Mouse (Mus musculus) adrenal gland, adult 18-20 months (tissue): ENCODE measurements around the gene Cdh1. TPM values are rescaled to one million over a fixed set of nuclear protein-coding genes. Genes with fewer than 3 reads are reported as not detected.

Experiments used
- DNase-seq, 2 experiments: peaks; one replicate each; pipeline ENCODE4 v3.0.0; 2021 to 2022; ENCODE audit warnings: low spot score in 2 of 2
- total RNA-seq, 2 experiments: library from RNA; stranded (reverse); gene quantifications; 1 replicate in 1 of 2; 2 replicates in 1 of 2; pipeline ENCODE4 v1.2.3; 2021

Gene Cdh1
- total RNA-seq, 2 experiments from 2014 or later = 0.16 to 0.27 TPM

- no peak for DNase-seq
Measured at GRCm38 (mm10) chr8:106619549-106620245, 16.5 kb downstream of the Cdh1 start.

DNA sequence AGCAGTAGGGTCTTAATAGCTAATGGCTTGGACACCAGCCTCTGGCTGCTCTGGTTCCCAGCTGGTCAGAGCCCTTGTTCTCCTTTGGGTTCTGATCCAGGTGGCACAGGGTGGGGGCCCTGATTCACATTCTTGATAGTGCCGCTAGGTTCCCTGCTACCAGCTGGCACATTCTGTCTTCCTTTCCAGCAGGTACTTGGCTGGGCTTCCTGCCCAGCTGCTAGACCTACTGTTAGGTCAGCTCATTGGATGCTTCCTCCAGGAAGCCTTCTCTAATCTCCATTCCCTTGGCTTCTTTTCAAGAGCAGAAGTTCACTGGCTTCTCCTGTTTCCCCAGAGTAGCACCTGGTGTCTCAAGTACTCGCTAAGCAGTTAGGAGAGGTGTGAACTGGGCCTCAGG is 17.3 kb downstream of the Cdh1 start:
- no peak for DNase-seq

- no peak for DNase-seq
Measured at GRCm38 (mm10) chr8:106623016-106623415, 19.9 kb downstream of the Cdh1 start.

DNA sequence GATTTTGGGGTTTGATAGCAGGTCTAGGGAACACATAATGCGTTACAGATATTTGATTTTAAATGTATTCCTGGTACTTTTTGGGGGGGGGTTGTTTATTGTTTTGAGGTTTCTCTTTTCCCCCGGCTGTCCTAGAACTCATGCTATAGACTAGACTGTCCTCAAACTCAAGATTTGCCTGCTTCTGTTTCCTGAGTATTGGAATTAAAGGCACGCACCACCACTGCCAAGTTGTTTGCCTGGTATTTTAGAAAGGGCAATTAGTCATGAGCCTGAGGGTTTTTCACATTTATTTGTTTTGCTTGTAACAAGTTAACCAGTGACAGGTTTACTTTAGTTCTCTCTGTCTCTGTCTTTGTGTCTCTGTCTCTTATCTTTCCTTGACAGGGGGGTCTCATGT is 20.3 kb downstream of the Cdh1 start:
- no peak for DNase-seq

- no peak for DNase-seq
Measured at GRCm38 (mm10) chr8:106623954-106624353, 20.8 kb downstream of the Cdh1 start.

DNA sequence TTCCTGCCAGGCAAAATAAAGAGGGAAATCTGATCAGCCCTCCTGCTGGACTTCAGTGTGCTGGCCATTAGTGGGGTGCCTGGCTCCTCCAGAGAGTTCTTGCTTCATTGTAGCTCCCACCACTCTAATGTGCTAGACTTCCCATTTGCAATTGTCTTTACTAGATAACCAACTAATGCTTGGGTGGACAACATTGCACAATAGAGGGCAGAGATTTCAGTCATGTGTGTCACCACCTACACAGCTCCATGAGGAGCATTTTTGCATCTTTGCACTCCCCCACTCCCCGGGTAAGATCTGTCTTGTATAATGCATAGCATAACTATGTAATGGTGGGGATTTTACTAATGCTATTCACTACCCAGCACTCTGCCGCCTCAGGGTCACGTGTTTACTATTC is 21.6 kb downstream of the Cdh1 start:
- no peak for DNase-seq

DNA sequence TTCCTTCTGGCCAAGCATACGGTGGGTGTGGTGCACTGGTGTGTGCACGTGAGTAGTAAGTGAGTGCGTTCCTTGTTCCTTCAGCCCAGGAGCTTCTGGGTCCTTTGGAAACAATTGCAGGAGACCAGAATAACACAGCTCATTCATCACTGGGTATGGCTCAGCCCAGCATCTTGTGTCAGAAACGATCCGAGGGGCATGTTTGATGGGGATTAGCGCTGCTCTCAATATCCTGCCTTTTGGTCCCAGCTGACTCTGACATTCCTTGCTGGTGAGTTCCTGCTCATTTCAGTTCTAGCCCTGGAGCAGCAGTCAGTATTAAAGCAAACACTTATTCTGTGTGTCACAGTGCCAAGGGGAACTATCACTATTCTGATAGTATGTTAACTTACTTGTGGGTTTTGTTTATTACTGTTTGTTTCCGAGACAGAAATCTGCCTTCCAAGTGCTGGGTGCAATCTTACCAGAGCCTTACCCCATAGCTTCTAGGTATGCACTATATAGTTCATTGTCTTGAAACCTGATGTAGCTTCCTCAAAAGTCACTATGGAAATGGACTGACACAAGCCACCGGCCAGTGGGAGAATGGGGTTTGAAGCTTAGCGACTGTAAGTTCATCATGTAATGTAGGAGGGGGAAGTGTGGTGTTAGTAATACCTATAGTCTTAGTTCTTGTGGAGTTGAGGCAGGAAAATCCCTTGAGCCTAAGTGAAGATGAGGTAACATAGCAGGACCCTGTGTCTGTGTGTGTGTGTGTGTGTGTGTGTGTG is 23.1 kb downstream of the Cdh1 start:
- DNase-seq = no peak

- no peak for DNase-seq
Measured at GRCm38 (mm10) chr8:106628291-106628964, 25.3 kb downstream of the Cdh1 start.

- DNase-seq = no peak
Measured at GRCm38 (mm10) chr8:106629456-106629855, 26.3 kb downstream of the Cdh1 start.

GRCm38 (mm10) chr8:106631904-106632303 is 28.8 kb downstream of the Cdh1 start:
- DNase-seq = no peak

- DNase-seq = no peak
Measured at GRCm38 (mm10) chr8:106632650-106633049, 29.5 kb downstream of the Cdh1 start.

DNA sequence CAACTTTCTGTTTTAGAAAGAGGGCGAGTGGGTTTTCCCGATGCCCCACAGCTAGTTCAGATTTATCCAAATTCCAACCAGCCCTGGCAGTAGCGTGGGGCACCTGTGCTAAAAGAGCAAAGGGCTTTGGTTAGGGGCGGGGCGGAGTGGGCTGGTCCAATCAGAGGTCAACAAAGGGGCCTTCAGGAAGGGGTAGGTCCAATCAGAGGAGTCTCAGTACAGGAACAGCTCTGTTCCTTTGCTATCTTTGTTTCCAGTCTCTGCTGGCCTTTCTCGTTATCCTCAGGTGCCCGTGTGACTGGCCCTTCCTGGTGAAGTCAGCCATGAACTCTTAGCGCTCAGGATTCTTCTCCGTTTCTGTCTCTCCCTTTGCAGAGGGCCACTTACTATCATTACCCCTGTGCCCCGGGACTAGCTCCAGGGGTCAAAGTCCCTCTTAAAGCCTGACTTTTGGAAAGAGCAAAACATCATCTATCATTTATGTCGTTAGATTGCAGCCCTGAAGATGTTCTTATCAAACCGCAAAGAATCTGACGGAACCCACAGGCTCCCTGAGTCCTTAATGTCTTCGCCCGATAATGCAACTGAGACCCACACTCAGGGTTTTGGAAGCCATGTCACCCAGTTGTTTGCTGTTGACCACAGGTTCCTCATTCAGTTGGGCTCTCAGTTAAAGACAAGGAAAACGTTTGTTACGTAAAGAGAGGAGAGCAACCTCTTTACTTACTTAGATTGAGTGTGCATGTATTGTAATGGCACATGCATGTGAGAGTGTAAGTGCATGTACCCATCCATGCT is 30.4 kb downstream of the Cdh1 start:
- DNase-seq = no peak

GRCm38 (mm10) chr8:106635284-106635683 is 32.1 kb downstream of the Cdh1 start:
- no peak for DNase-seq

GRCm38 (mm10) chr8:106637446-106637845 is 34.3 kb downstream of the Cdh1 start:
- DNase-seq = no peak

- no peak for DNase-seq
Measured at GRCm38 (mm10) chr8:106638768-106639295, 35.7 kb downstream of the Cdh1 start.

- no peak for DNase-seq
Measured at GRCm38 (mm10) chr8:106640212-106640611, 37.1 kb downstream of the Cdh1 start.

DNA sequence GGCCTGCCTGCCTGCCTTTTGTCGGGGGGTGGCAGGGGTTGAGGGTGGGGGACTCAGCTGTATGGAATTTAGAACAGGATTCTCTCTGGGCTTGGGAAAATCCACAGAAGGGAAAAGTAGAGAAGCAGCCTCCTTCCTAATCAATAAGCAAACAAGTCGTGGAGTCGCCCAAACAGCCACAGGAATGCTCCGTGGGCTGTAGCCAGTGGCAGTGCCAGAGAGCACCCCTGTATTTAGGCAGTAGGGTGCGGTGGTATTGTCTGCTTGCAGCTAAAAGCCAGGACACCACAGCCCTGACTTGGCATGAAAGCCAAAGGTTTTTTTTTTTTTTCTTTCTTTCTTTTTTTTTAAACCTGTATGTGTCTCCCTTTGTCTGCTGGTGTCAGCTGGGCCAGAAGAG is 37.8 kb downstream of the Cdh1 start:
- DNase-seq = no peak

DNA sequence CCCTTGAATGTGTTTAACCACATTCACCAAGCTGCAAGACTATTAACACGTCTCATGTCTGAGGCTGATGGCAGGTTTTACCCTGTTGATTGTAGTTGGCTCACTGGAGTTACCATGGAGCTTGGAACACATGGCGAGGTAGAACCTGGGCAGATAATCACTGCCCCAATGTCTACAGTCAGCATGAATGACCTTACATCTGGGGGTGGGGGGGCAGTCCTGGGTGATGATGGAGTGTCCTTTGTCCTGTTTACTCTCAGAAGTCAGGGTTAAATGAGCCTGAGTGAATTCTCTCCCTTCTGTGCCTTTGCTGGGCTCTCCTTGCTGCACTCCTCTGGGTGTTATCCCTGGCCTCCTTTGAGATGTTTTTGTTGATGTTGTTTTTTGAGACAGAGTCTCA is 39.0 kb downstream of the Cdh1 start:
- no peak for DNase-seq

DNA sequence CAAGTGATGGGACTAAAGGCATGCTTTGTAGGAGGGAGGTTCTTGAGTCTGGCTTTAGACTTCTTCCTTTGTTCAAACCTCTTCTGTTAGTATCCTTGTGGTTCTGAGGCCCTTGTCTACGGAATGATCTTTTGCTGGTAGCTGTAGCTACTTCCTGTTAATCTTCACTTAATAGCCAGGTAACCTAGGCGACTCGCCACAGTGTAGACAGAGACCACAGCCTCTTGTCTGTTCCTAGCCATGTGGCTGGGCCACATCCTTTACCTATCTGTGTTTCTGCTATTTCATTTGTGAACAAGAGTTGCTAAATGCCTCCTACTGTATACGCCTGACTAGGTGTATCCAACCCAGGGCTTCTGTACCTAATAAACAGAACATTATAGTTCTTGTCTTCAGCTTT is 39.9 kb downstream of the Cdh1 start:
- no peak for DNase-seq

DNA sequence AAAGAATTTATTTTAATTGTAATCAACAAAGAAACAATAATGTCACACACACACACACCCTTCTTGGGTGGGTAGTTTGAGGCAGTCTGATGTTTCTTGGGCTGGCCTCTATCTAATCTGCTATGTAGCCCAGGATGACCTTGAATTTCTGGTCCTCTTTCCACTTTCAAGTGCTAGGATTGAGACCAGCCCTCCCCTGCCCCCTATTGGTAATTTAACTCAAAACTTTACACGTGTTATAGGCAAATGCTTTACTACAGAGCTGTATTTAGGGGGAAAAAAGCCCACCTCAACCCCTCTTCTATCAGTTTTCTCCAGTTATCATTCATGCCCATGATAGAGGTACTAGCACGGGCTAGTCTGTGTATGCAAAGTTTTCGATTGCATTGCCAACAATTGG is 41.8 kb downstream of the Cdh1 start:
- no peak for DNase-seq

GRCm38 (mm10) chr8:106646153-106646552 is 43.0 kb downstream of the Cdh1 start:
- no peak for DNase-seq
